Comparison of ENCODE assay signal across 18 mouse cellular contexts in genomic region chr1:145561347-145561746, GRCm38 (mm10).
DNase-seq lines count a peak whose midpoint lies in the region; ATAC-seq lines count a peak whose summit lies in the region.
"Had no signal": no experiment of that assay in that cellular context is flagged by ENCODE, and none has a peak within 500 bp of the region (broad histone marks: within the 10 kb centered on the region; RNA-seq: fewer than 3 reads in every experiment).

No protein-coding gene starts in this region.

- no peak overlapping the region for H3K4me3 ChIP-seq in hindbrain, embryonic 10.5 days
- H3K4me3 ChIP-seq in hindbrain, embryonic 13.5 days, result no peak overlapping the region
- no peak overlapping the region for H3K4me3 ChIP-seq in midbrain, embryonic 11.5 days (ENCODE audit: low read depth, low read length)
- no peak overlapping the region for H3K4me3 ChIP-seq in midbrain, embryonic 10.5 days
- H3K4me3 ChIP-seq in neural tube, embryonic 12.5 days, result no peak overlapping the region
- H3K4me3 ChIP-seq in neural tube, embryonic 15.5 days (replicated peaks), result no peak overlapping the region
- H3K4me3 ChIP-seq: embryonic facial prominence, embryonic 10.5 days; forebrain, embryonic 15.5 days; heart, embryonic 10.5 days had no signal

- H3K4me2 ChIP-seq in hindbrain, embryonic 13.5 days, result no peak overlapping the region
- H3K4me2 ChIP-seq in midbrain, embryonic 11.5 days, result no peak overlapping the region
- no peak overlapping the region for H3K4me2 ChIP-seq in neural tube, embryonic 12.5 days (replicated peaks)
- no peak overlapping the region for H3K4me2 ChIP-seq in neural tube, embryonic 15.5 days
- H3K4me2 ChIP-seq: forebrain, embryonic 15.5 days had no signal

- no peaks in the 10 kb centered on the region for H3K36me3 ChIP-seq in hindbrain, embryonic 10.5 days
- H3K36me3 ChIP-seq in hindbrain, embryonic 13.5 days, result no peaks in the 10 kb centered on the region
- no peaks in the 10 kb centered on the region for H3K36me3 ChIP-seq in midbrain, embryonic 11.5 days (ENCODE audit: control insufficient read depth, insufficient read depth, low read length)
- H3K36me3 ChIP-seq in midbrain, embryonic 10.5 days, result no peaks in the 10 kb centered on the region
- H3K36me3 ChIP-seq in neural tube, embryonic 12.5 days, result no peaks in the 10 kb centered on the region
- H3K36me3 ChIP-seq in neural tube, embryonic 15.5 days, result no peaks in the 10 kb centered on the region
- H3K36me3 ChIP-seq: embryonic facial prominence, embryonic 10.5 days; forebrain, embryonic 15.5 days; heart, embryonic 10.5 days had no signal

- no peak overlapping the region for H3K27ac ChIP-seq in hindbrain, embryonic 10.5 days
- no peak overlapping the region for H3K27ac ChIP-seq in hindbrain, embryonic 13.5 days
- H3K27ac ChIP-seq in midbrain, embryonic 11.5 days (ENCODE audit: low read depth, low read length), result no peak overlapping the region
- no peak overlapping the region for H3K27ac ChIP-seq in midbrain, embryonic 10.5 days (replicated peaks)
- H3K27ac ChIP-seq in neural tube, embryonic 12.5 days, result no peak overlapping the region
- H3K27ac ChIP-seq in neural tube, embryonic 15.5 days (replicated peaks), result no peak overlapping the region
- H3K27ac ChIP-seq: embryonic facial prominence, embryonic 10.5 days; forebrain, embryonic 15.5 days; heart, embryonic 10.5 days had no signal

- no peak overlapping the region for H3K9ac ChIP-seq in hindbrain, embryonic 13.5 days
- H3K9ac ChIP-seq in midbrain, embryonic 11.5 days (ENCODE audit: low read length), result no peak overlapping the region
- H3K9ac ChIP-seq in neural tube, embryonic 12.5 days, result no peak overlapping the region
- no peak overlapping the region for H3K9ac ChIP-seq in neural tube, embryonic 15.5 days (replicated peaks)
- H3K9ac ChIP-seq: forebrain, embryonic 15.5 days had no signal

- H3K4me1 ChIP-seq in hindbrain, embryonic 10.5 days (replicated peaks), result peaks cover 4% of the 10 kb centered on the region; the same call in 1 of the 2 replicates
- H3K4me1 ChIP-seq in hindbrain, embryonic 13.5 days (replicated peaks), result no peaks in the 10 kb centered on the region
- H3K4me1 ChIP-seq in midbrain, embryonic 11.5 days (ENCODE audit: control insufficient read depth, insufficient read depth, low read length), result no peaks in the 10 kb centered on the region
- 0 out of 2 replicates have a peak, but pooled peaks cover 4% of the 10 kb centered on the region for H3K4me1 ChIP-seq in midbrain, embryonic 10.5 days
- H3K4me1 ChIP-seq in neural tube, embryonic 12.5 days, result no peaks in the 10 kb centered on the region
- H3K4me1 ChIP-seq in neural tube, embryonic 15.5 days, result no peaks in the 10 kb centered on the region
- H3K4me1 ChIP-seq: embryonic facial prominence, embryonic 10.5 days; forebrain, embryonic 15.5 days; heart, embryonic 10.5 days had no signal

- no peaks in the 10 kb centered on the region for H3K9me3 ChIP-seq in hindbrain, embryonic 10.5 days
- no peaks in the 10 kb centered on the region for H3K9me3 ChIP-seq in hindbrain, embryonic 13.5 days
- H3K9me3 ChIP-seq in midbrain, embryonic 11.5 days (ENCODE audit: control insufficient read depth, low read length), result no peaks in the 10 kb centered on the region
- H3K9me3 ChIP-seq in midbrain, embryonic 10.5 days (replicated peaks), result no peaks in the 10 kb centered on the region
- H3K9me3 ChIP-seq in neural tube, embryonic 12.5 days, result no peaks in the 10 kb centered on the region
- H3K9me3 ChIP-seq in neural tube, embryonic 15.5 days (replicated peaks), result no peaks in the 10 kb centered on the region
- H3K9me3 ChIP-seq: embryonic facial prominence, embryonic 10.5 days; forebrain, embryonic 15.5 days; heart, embryonic 10.5 days had no signal

- no peak for ATAC-seq in hindbrain, embryonic 13.5 days (ENCODE audit: low FRiP score)
- ATAC-seq in midbrain, embryonic 11.5 days (ENCODE audit: low FRiP score), result peak; percentile 75
- ATAC-seq in neural tube, embryonic 12.5 days (ENCODE audit: low FRiP score, low read depth), result 0 out of 2 replicates have a peak, but pooled peaks have one; percentile 48
- no peak for ATAC-seq in neural tube, embryonic 15.5 days (ENCODE audit: low FRiP score)
- ATAC-seq: forebrain, embryonic 15.5 days; intestine, embryonic 16.5 days had no signal

- 70% methylated on average over 2 of the region's 2 CpGs for WGBS in hindbrain, embryonic 10.5 days
- 44% methylated on average over 2 of the region's 2 CpGs for WGBS in hindbrain, embryonic 13.5 days
- 69% methylated on average over 2 of the region's 2 CpGs for WGBS in midbrain, embryonic 11.5 days
- 58% methylated on average over 2 of the region's 2 CpGs for WGBS in midbrain, embryonic 10.5 days
- WGBS in neural tube, embryonic 12.5 days, result 75% methylated on average over 2 of the region's 2 CpGs
- 75% methylated on average over 2 of the region's 2 CpGs for WGBS in neural tube, embryonic 15.5 days

- DNase-seq in hindbrain, embryonic 10.5 days (ENCODE audit: low spot score), result peak; percentile 15
- no peak for DNase-seq in midbrain, embryonic 11.5 days (ENCODE audit: low spot score, missing footprints)
- no peak for DNase-seq in midbrain, embryonic 10.5 days (ENCODE audit: low spot score)
- DNase-seq in gastrocnemius, postnatal 25 days, result no peak
- DNase-seq: adrenal gland, adult 8-10 months; adrenal gland, postnatal 36 days; cerebellum, adult 2 months; cerebellum, postnatal 10 days; heart, adult 18-20 months; heart, postnatal 10 days; heart, postnatal 4 days had no signal

- no peaks in the 10 kb centered on the region for H3K27me3 ChIP-seq in hindbrain, embryonic 10.5 days (ENCODE audit: insufficient read depth, poor library complexity, severe bottlenecking)
- no peaks in the 10 kb centered on the region for H3K27me3 ChIP-seq in hindbrain, embryonic 13.5 days
- no peaks in the 10 kb centered on the region for H3K27me3 ChIP-seq in midbrain, embryonic 11.5 days (ENCODE audit: control insufficient read depth, insufficient read depth, low read length)
- H3K27me3 ChIP-seq in midbrain, embryonic 10.5 days (ENCODE audit: low read depth, poor library complexity, severe bottlenecking), result no peaks in the 10 kb centered on the region
- no peaks in the 10 kb centered on the region for H3K27me3 ChIP-seq in neural tube, embryonic 12.5 days (replicated peaks)
- no peaks in the 10 kb centered on the region for H3K27me3 ChIP-seq in neural tube, embryonic 15.5 days (replicated peaks)
- H3K27me3 ChIP-seq: forebrain, embryonic 15.5 days had no signal

Comparison
In these comparisons a context has a peak if more than half of its experiments do, and no peak if none do; other contexts are left out.
1. ATAC-seq: peak in midbrain, embryonic 11.5 days (single experiment) and neural tube, embryonic 12.5 days (single experiment); none in hindbrain, embryonic 13.5 days (single experiment) and neural tube, embryonic 15.5 days (single experiment).